Mouse (Mus musculus) bone marrow macrophage, adult 2 months (primary cell): ENCODE results near the gene Hilpda.

Source experiments
- CTCF ChIP-seq: IDR thresholded peaks from 2 replicates; pipeline ENCODE4 v1.5.1; 2012; ENCODE audit warnings: low read depth, mild to moderate bottlenecking, low read length, moderate library complexity
- POLR2A ChIP-seq: IDR thresholded peaks from 2 replicates; pipeline ENCODE4 v1.6.1; 2012; ENCODE audit warnings: mild to moderate bottlenecking, low read depth, low read length, borderline replicate concordance

GRCm38 (mm10) chr6:29241697-29242096 lies 30.6 kb upstream of the Hilpda start:
- TF ChIP-seq POLR2A (no peak), CTCF (no peak)
